Mouse (Mus musculus): Measurements from ENCODE around the gene Olfr584. TPM values are rescaled to one million over a fixed set of nuclear protein-coding genes. Genes with fewer than 3 reads are reported as not detected.

Gene Olfr584
- not detected for total RNA-seq (2023)

DNA sequence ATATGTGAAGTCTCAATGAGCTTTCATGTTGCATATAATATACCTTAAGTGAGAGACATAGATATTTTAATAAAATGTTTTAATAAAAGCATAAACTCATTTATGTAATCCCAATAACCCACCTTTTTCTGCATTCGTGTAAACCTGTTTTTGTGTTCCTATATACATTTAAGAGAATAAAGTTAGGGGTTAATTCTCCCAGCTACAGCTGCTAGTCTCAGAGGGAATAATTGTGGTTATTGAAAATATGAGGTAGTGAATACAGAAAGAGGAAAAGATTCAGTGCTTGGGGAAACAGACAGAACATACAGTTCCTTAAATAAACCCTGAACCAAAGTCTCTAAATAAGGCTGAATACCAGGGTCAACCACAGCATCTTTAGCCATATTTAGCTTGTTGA is at the start of gene Olfr584:
Olfr584 (plus strand) TSS at position 301 of the 400 bp plus-strand sequence.

DNA sequence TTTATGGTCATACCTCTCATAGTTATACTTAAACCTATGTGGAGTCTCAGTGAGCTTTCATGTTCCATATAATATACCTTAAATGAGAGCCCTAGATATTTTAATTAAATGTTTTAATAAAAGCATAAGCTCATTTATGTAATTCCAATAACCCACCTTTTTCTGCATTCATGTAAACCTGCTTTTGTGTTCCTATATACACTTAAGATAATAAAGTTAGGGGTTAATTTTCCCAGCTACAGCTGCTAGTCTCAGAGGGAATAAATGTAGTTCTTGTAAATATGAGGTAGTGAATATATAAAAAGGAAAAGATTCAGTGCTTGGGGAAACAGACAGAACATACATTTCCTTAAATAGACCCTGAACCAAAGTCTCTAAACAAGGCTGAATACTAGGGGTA is 44.0 kb upstream of the Olfr584 start, which contains the start of gene Olfr582:
Olfr582 (plus strand) TSS at position 301 of the 400 bp plus-strand sequence.

DNA sequence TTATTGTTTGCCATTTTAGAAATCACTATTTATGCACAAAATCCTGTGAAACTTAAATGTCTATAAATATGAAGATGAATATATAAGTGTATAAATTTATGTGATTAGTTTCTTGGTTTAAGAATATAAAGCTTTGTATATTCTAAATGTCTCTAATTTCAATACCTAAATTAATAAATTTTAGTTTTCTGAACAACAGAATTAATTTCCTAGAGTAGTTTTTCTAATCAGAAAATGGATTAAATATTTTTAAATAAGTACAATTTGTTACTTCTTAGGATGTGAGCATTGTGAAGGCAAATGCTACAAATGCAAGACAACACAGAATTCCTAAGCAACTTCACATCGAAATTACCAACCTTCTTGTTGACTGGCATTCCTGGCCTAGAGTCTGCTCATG is 30.7 kb upstream of the Olfr584 start, which contains the start of gene Olfr583:
Olfr583 (plus strand) TSS at position 301 of the 400 bp plus-strand sequence.

DNA sequence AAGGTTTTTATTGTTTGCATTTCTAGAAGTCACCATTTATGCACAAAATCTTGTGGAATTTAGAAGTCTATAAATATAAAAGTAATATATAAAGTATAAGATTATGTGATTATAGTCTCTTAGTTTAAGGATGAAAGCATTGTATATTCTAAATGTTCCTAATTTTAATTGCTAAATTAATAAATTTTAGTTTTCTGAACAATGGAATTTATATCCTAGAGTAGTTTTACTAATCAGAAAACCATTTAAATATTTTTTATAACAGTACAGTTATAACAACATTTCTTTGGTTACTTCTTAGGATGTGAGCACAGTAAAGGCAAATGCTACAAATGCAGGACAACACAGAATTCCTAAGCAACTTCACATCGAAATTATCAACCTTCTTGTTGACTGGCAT is 15.7 kb downstream of the Olfr584 start, which contains the start of gene Olfr585:
Olfr585 (plus strand) TSS at position 301 of the 400 bp plus-strand sequence.

GRCm38 (mm10) chr7:103125538-103125937 is 43.9 kb downstream of the Olfr584 start, which contains the start of gene Olfr586:
Gene Olfr586 (minus strand): TSS chr7:103125638.

Other genes with a start within 250 kb of the Olfr584 start
- not detected for gene Olfr566, start 223.1 kb upstream of the Olfr584 start, total RNA-seq (2023)
- not detected for gene Olfr568, start 204.8 kb upstream of the Olfr584 start, total RNA-seq (2023)
- gene Olfr569, start 191.0 kb upstream of the Olfr584 start, total RNA-seq (2023): not detected
- not detected for gene Olfr570, start 187.3 kb upstream of the Olfr584 start, total RNA-seq (2023)
- not detected for gene Olfr571, start 164.3 kb upstream of the Olfr584 start, total RNA-seq (2023)
- not detected for gene Olfr572, start 157.5 kb upstream of the Olfr584 start, total RNA-seq (2023)
- gene Olfr573-ps1, start 139.3 kb upstream of the Olfr584 start, total RNA-seq (2023): not detected
- not detected for gene Olfr574, start 133.4 kb upstream of the Olfr584 start, total RNA-seq (2023)
- gene Olfr575, start 123.1 kb upstream of the Olfr584 start, total RNA-seq (2023): not detected
- gene Olfr576, start 119.2 kb upstream of the Olfr584 start, total RNA-seq (2023): not detected
- not detected for gene Olfr577, start 105.9 kb upstream of the Olfr584 start, total RNA-seq (2023)
- gene Olfr578, start 92.6 kb upstream of the Olfr584 start, total RNA-seq (2023): not detected
- gene Olfr582, start 43.9 kb upstream of the Olfr584 start, total RNA-seq (2023): not detected
- gene Olfr583, start 30.6 kb upstream of the Olfr584 start, total RNA-seq (2023): not detected
- gene Olfr585, start 15.8 kb downstream of the Olfr584 start, total RNA-seq (2023): not detected
- gene Olfr586, start 43.8 kb downstream of the Olfr584 start, total RNA-seq (2023): not detected
- gene Olfr588-ps1, start 59.0 kb downstream of the Olfr584 start, total RNA-seq (2023): not detected
- gene Olfr589, start 74.5 kb downstream of the Olfr584 start, total RNA-seq (2023): not detected
- not detected for gene Olfr591, start 96.5 kb downstream of the Olfr584 start, total RNA-seq (2023)
- not detected for gene Olfr592, start 102.9 kb downstream of the Olfr584 start, total RNA-seq (2023)
- gene Olfr593, start 130.0 kb downstream of the Olfr584 start, total RNA-seq (2023): not detected
- gene Olfr594, start 135.1 kb downstream of the Olfr584 start, total RNA-seq (2023): not detected
- gene Usp17ld, start 170.6 kb downstream of the Olfr584 start, total RNA-seq (2023): not detected
- gene Olfr596, start 223.8 kb downstream of the Olfr584 start, total RNA-seq (2023): not detected
- not detected for gene Olfr597, start 234.4 kb downstream of the Olfr584 start, total RNA-seq (2023)
- not detected for gene Olfr598, start 241.7 kb downstream of the Olfr584 start, total RNA-seq (2023)